Mouse (Mus musculus): ENCODE measurements at regions not wholly inside any gene's neighbourhood (a gene's known extent, or its start where the extent isn't known, plus 50 kb on each side); places are given as distances from the start of the nearest gene placed in this dataset.
A peak's percentile ranks its signal among the peaks of the same experiment; 100 is the strongest.

DNA sequence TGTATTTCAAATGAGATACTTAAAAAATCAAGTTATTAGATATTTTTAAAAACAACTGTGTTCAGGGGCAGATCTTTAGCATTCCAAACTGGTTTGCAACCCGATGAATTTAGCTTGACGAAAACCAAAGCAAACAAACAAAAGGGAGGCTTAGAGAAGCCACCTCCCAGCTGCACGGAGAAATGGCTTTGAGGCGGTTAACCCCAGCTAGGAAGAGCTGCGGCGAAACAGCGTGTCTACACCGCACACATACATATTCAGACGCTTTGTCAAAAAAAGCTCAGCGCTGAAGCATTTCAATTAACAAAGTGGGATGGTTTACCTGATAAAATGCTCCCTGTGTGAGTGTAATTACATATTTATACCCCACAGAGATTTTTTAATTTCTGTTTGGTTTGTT, 123.0 kb upstream of the Ap5m1 start:
- DNase-seq, result no peak

DNA sequence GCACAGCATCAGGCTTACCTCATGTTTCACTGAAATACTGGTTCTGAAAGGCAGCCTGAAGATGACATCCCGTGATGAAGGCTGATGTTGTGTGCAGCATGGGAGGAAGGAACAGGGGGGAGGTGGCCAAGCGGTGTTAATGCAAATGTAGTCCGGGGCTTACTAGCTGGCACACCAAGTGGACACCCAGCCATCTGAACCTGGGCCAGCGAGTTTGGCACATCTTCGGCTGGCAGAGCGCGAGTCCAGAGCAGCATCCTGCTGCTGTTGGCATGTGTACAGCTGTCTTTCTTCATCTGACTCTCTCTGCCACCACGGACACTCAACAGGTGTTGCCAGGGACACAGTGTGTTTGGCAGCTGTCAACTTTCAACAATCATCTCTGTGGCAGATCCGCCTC, 135.0 kb upstream of the Ap5m1 start:
- no peak for DNase-seq

DNA sequence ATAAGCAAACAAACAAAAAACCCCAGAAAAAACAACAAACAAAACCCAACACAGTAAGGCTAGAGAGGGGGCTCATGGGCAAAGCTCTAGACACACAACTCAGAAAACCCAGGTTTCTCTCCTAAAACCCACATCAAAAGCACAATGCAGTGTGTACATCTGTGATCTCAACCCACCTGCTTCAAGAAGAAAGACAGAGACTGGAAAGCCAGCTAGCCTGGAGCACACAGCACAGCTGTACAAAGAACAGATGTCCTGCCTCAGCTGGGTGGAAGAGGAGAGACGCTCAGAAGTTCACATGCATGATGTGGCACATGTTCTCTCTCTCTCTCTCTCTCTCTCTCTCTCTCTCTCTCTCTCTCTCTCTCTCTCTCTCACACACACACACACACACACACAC, 140.0 kb upstream of the Ap5m1 start:
- no peak for DNase-seq

DNA sequence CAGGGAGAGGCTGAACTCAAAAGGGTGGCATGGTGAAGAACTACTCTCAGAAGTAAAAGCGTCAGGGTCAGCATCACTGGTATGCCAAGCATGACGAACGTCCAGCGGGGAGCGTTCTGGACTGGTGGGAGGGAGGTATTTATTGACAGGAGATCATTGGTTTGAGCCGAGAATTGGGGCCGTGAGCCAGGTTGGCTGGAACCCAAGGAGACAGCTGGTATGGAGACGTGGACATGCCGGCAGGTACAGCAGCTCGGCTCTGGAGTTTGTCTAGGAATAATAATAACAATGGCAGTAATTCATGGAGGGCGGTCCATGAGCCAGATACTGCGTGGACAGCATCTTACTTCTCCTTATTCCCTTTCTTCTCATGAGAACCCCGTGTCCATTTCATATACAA, 156.5 kb upstream of the Ap5m1 start:
- peak; percentile 14 for DNase-seq

DNA sequence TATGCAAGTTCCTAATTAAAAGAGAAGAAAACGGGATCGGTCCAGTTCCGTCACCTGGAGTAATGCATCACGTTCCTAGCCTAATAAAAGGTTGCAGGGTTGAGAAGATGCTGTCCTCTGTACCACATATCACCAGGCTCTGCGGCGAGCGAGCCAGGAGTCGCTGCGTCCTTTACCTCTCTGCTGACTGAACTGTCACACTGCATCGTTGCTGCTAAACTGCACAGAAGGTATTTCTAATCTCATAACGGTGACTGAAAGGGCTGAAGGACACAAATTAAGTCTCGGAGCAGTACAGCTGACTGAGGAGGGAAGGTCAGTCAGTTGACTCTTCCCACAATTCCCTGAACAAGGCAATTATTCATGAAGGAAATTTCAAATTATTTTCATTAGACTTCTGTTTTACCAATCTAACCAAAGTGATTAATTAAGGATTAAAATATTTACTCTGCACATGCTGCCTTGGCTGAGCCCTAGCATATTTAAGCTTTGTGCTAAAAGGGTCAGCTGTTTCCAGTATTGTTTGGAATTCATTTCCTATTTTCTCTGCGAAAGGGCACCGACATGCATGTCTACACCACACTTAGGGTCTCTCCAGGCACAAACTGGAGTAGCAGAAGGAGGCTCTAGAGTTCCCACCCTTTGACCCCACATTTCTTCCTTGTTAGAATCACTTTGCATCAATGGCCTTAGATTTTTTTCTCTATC, 157.8 kb upstream of the Ap5m1 start:
- DNase-seq, result no peak

DNA sequence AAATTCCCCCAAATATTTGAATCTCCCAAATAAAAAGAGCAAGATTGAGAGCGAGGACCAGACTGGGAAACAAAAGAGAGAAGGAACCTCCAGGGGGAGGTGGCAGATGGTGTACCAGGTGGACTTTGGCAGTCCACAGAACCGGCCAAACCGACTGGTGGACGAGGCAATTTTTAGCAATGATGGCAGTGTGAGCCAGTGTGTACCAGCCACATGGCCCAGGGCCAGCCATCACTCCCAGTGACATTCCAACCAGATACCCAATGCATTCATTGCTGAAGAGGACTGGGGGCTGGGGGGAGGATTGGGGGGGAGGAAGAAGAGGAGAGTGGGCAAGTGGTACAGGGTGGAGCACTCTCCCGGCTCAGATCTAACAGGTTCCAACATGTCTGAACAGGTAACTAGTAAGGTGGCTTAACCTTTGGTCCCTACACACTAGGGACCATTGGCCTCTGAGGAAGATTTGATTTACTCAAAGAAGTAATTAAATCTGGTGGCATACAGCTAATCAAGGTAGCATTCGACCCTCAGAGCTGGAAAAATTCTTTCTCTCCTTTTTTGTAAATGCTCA, 158.4 kb upstream of the Ap5m1 start:
- DNase-seq, result peak; percentile 27

DNA sequence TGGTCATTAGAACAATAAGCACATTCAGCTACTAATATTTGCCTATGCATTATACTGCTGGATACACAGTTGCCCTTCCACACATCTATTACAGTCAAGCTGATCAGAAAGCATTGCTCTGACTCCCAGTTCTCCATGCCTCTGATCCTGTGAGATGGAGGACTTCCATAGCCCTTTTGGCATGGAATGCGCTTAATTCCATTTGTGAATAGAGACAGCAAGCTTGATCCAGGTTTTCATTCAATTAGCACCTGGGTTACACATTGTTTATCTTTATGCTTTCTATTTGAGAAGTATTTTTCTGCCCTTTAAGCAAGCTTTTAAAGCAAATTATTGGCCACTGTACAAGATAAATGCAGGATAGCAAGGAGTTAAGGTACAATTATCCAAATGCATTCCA, 158.9 kb upstream of the Ap5m1 start:
- no peak for DNase-seq

DNA sequence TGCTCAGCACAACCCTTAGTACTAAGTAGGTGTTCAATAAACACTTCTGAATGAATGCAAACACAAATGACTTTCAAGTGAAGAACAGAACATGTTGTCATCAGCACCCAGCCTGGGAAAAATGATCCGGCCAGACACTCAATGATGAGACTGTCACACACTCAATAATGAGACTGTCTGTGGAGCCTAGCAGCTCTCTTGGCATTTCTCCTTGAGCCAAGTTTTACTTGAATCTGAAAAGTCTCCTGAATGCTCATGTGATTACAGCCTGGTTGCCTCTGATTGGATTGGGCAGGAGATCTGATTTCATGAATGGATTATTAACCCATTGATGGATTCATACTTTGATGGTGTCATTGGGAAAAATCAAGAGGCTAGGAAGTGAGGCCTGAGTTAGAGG, 161.3 kb upstream of the Ap5m1 start:
- no peak for DNase-seq

DNA sequence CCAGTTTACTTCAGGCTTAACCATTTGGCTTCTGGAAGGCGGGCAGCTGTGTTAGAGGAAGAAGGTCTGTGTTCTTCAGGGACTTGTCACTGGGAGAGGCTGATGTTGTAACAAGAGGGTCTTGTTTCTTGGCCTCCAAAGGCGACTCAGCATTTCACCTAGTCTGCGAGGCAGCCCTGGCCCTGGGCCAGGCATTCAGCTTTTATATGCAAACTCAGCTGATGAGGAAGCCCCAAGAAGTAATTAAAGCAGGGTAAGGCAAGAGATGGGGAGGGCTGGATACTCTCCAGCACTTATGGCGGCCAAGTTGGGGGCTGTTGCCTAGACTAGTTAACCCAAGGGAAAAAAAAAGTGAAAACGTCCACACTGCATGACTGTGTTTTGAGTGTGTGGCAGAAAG, 162.4 kb upstream of the Ap5m1 start:
- no peak for DNase-seq

DNA sequence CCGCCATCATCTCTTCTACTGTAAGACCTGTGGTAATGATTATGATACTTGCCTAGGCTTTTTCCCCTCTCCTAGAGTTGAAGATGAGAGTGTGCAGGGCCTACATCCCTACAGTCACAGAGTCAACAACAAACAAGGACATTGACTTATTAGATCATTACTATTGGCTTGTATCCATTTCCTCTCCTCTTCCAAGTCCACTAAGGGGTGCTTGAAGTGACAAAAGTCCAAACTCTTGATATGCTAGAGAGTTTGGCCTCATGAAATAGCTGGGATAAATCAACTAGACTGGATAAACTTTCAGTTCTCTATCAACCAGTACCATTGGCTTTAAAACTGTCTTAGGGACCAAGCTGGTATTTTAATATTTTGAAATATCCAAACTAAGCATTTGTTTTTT, 165.7 kb upstream of the Ap5m1 start:
- no peak for DNase-seq

DNA sequence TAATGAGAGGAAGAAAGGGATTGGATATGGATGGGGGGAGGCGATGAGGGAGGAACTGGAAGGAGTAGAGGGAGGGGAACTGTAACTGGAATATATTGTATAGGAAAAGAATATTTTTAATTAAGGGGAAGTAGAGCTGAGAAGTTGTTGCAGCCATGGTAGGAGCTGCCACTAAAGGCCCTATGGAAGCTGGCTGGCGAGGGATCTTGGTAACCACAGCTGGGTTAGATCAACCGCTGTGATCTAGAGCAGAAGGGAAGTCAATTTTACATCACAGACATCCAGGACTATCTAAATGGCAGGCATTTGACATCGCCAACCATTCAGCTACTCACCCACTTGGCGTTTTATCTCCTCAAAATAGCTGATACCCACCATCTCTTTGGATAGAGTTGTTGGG, 168.8 kb upstream of the Ap5m1 start:
- DNase-seq, result no peak

DNA sequence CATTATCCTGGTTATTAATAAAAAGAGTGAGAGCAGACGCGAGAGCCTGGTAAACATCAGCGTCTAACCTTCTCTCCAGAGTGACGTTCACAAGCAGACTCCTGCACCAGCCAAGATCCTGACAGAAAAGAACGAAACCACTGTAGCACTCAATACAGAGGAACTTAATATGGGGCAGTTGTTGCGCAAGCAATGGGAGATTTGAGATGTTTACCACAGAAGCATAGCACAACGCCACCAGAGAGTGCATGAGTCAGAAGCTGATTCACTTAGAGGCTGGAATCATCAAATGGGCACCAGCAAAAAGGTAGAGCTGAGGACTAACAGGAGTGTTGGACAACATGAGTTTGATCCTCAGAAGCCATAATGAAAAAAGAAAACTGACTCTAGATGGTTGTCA, 169.7 kb upstream of the Ap5m1 start:
- DNase-seq, result no peak

DNA sequence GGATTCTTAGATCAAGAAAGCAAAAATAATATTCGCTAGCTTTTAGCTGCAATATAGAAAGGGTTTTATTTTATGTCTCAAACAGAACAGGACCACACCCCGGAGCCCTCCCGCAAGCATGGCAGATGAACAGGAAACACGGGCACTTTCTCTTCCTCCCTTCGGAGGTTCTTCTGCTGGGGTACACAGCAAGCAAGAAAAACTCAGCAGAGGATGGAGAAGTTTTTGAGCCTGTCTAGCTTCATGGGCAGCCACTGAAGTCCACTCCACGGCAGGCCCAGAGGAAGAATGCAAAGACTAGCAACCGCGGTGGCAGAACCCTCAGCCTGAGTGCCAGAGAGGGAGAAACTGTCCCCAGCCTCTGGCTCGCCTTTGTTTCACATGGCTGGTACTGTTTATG, 174.7 kb upstream of the Ap5m1 start:
- no peak for DNase-seq

DNA sequence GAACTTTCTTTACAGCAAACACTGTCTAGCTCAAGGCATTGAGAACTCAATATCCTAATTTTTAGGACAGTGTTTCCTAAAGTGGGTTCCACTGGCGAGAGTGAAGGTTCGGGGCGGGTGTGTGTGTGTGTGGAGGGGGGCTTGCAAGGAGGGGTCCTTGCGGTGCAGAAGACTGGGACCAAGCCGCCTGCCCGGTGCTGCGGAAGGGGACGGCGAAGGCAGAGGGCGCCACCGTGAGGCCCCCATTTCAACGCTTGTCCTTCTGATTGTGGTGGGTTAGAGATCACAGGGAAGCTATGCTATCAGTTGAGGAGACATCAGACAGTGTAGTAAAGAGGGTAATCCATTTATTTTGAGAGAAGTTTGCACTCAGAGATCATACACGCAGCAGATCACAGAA, 176.9 kb upstream of the Ap5m1 start:
- no peak for DNase-seq

DNA sequence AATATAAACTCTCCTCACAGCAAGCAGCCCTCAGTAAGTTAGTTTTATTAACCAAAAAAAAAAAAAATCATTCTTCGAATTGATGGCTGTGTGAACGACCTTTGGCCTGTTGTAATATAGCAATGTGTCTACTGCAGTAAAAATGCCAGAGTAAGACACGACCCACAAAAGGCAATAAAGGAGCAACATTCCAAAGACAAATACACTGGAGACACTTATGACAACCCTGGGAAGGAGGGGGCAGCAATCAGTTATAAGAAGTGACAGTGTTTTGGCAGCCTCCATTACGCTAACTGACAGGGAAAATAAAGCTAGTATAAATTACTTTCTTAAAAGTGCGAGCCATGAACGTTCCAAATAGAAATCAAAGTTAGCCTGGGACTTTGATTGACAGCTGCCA, 185.9 kb upstream of the Ap5m1 start:
- DNase-seq, result no peak

DNA sequence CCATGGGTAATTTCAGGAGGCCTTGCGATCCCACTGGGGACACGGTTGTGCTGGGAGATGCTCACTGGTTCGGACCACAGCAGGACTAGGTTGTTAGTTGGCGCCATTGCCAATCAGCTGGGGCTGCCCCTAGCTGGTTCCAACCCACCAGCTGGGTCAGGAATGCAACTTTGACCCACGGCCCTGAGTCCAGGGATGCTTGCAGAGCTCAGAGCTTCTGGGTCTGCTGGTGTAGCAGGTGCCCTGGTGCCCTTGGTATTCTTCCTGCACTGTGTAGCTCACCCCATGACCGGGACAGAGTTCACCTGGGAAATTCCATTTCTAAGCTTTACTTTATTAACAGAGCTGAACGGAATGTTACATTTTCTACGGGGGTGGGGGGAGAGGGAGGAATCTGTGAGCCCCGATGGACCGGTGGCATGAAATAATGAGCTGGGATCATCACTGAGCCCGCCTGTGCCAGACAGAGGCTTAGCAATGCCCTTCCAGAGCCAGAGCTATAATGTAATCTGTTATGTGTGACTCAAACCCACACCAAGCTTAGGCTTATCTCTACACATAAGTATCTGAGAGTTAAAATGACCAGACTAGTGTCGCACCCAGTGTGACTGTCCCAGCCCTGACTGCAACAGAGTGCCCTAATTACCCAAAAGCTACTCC, 187.8 kb upstream of the Ap5m1 start:
- no peak for DNase-seq

DNA sequence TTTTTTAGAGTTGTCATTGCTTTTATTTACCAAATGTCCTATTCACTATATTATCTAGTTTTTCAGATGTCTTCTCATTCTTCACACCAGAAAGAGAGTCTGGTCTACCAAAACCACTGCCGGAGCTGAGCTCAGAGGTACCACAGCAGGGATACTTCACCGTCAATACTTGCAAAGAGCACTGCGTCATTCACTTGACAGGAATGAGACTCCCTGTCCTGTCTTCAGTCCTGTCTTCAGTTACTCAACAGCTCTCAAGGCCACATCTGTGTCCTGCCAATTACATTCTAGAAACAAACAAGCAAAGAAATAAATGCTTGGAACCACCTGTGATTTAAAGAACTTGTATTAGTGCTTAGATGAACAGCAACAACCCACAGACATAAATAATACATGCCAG, 194.6 kb upstream of the Ap5m1 start:
- no peak for DNase-seq

DNA sequence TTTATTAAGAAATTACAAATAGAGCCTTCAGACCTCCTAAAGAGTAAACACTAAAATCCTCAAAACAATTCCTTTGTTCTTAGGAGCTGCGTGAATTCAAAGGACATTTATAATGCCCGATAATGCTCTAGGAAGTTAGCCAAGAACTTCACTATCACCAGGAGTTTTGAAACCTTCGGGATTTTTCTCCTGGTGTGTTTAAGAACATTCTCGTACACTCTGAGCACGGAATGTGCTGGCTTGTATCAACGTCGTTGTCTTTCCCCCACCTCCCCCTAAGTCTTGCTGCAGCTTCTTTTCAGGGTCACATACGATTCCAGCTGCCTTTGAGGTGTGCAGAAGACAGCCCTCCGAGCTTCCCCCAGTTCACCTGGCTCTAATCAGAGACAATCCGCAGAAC, 195.9 kb upstream of the Ap5m1 start:
- no peak for DNase-seq

DNA sequence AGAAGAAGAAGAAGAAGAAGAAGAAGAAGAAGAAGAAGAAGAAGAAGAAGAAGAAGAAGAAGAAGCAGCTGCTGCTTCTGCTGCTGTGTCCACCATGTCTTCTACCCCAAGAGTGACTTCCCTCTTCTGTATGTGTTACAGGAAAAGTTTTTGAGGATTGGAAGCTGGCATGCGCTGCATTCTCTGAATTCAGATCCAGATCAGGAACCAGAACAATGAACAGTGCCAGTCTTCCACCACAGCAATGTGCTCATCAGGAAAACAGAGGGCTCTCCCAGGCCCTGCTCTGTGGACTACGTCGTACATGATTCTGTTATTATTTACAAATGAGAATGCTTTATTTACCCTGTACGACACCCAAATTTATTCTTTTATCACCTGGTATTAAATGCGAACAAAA, 181.8 kb upstream of the Otx2 start:
- no peak for DNase-seq

DNA sequence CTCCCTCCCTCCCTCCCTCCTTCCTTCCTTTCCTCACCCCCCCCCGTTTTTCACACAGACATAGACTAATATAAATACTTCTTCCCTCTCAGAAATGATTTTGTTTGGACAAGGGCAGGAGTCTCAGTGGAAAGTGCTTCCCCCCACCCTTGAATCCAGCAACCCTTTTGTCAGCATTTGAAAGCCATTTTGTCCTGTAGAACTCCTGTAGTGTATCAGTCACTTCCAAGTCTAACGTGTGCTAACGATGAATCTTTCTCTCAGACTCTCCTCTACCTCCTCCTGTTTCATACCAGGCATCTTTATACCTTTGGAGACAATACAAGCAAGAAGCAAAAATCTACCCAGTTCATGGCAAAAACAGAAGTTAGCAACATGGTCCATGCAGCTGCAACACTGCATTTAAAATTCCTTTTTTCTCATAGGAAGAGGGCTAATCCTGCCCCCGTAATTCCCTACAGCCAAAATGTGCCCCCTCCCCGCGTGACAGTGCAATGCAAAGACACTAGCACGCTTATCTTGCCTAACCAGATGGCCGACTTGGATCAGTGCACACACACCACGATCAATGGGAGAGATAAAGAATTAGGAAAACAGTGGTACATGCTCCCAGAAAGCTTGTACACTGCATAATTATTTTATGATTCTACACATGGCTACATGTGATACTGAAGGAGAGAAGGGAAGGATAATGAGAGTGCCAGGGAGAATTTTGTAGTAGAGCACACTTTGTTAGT, 180.7 kb upstream of the Otx2 start:
- DNase-seq, result no peak

DNA sequence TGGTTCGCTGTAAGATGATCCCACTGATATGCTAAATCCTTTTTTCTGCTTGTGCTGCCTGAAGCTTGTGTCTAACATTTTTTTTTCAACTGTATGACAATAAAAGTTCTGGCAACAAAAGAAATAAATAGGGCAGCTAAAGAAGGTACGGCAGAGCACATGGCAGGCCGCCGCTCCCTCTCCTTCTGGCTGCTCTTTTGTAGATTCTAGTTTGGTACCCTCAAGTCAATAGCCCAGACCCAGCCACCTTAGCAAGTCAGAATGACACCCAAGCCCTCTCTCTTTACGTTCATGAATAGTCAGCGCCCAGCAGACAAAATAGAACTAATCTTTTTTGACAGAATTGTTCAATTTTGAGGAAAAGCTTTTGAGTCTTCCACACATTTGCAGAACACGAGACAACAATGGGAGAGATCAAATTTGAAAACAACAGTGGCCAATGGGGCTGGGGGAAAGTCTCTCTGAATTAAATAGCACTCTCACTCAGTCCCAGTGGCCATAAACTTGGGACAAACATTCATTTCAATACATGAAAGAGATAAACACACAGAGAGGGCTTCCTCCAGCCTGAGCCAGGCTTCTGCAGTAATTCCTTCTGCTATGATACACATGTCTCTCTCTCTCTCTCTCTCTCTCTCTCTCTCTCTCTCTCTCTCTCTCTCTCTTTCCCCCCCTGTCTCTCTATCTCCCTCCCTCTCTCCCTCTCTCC, 180.0 kb upstream of the Otx2 start:
- no peak for DNase-seq

DNA sequence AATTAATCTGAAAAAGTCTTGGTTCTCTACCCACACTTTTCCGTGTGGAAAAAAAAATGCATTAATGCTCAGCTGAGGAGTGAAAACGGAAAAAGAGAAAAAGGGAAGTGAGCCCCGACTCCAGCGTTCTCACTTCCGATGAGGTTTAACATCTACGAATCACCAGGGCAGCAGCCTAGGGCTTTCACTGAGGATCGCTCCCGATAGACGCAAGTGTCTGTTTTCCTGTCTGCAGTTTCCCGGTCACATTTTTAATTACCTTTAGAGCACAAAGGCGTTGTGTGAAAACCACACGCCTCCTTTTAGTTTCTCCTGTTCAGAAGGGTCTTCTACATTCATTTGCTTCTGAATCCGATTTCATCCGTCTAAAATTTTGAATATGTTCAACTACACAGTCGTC, 179.2 kb upstream of the Otx2 start:
- DNase-seq, result no peak

DNA sequence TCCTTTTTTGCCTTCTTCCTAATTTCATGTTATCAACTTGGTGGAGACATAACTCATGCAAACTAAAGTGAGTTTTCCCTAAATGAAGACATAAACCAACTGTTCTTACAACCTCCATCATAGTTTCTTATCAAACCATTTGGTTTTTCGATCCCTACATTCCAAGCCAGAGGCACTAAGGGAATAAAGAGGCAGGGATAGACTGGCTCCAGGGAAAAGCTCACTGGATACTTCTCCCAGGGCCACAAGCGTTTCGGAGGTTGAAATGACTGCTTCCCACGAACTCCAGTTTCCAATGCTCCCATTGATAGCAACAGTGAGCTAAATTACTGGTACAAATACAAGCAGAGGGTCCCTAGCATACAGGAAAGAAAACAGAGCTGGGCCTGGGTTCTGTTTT, 178.4 kb upstream of the Otx2 start:
- no peak for DNase-seq

Data from adrenal gland, postnatal 25 days (tissue).